Mouse (Mus musculus) liver, embryonic 14.5 days (tissue): ENCODE results near the gene Rexo4. TPM values are rescaled to one million over a fixed set of nuclear protein-coding genes. Genes with fewer than 3 reads are reported as not detected.
A peak's percentile ranks its signal among the peaks of the same experiment; 100 is the strongest.

Experiments used
- ATAC-seq: fragments of 200-750 bp; cut with Nextera tagmentation; 2 replicates; pipeline ENCODE4 v1.8.0; 2017; ENCODE audit warnings: moderate number of reproducible peaks, mild to moderate bottlenecking, moderate library complexity; ENCODE audit not compliant: insufficient read depth
- DNase-seq, 3 experiments: peaks; one replicate each; pipeline ENCODE4 v3.0.0-alpha.2; 2012 to 2013; ENCODE audit warnings: low read depth in 3 of 3, low spot score in 3 of 3
- H3K27ac ChIP-seq: fragments of 300-500 bp; sonication (generic); 2 replicates; pipeline ENCODE4 v1.5.1; 2014; ENCODE audit warnings: moderate library complexity, mild to moderate bottlenecking, control low read depth, inconsistent platforms
- H3K27me3 ChIP-seq: fragments of 300-500 bp; sonication (generic); 2 replicates; pipeline ENCODE4 v1.6.1; 2014; ENCODE audit warnings: mild to moderate bottlenecking, low read length, moderate library complexity; ENCODE audit not compliant: control insufficient read depth, insufficient read depth
- H3K36me3 ChIP-seq: fragments of 300-500 bp; sonication (generic); replicated peaks from 2 replicates; pipeline ENCODE4 v1.6.1; 2014; ENCODE audit warnings: low read depth; ENCODE audit not compliant: control insufficient read depth, insufficient read depth
- H3K4me1 ChIP-seq, 2 experiments: fragments of 200-500 bp in 1 of 2; fragments of 300-500 bp in 1 of 2; sonication (generic) in 1 of 2; replicated peaks; 2 replicates each; pipeline ENCODE4 v1.6.1; 2012 to 2014; ENCODE audit warnings: antibody characterized with exemption in 1 of 2, inconsistent platforms in 1 of 2, low read length in 1 of 2; ENCODE audit not compliant: control insufficient read depth in 2 of 2, insufficient read depth in 2 of 2
- H3K4me2 ChIP-seq: fragments of 300-500 bp; sonication (generic); 2 replicates; pipeline ENCODE4 v1.6.1; 2014; ENCODE audit warnings: low read depth, mild to moderate bottlenecking, control low read depth, moderate library complexity
- H3K4me3 ChIP-seq, 2 experiments: fragments of 200-500 bp in 1 of 2; fragments of 300-500 bp in 1 of 2; sonication (generic) in 1 of 2; 2 replicates each; pipeline ENCODE4 v1.5.1; 2012 to 2014; ENCODE audit warnings: low read depth in 2 of 2, low read length in 2 of 2, mild to moderate bottlenecking in 2 of 2, control low read depth in 1 of 2, inconsistent platforms in 1 of 2, moderate library complexity in 1 of 2; ENCODE audit not compliant: insufficient read depth in 1 of 2
- H3K9ac ChIP-seq: fragments of 300-500 bp; sonication (generic); replicated peaks from 2 replicates; pipeline ENCODE4 v1.6.1; 2014; ENCODE audit warnings: mild to moderate bottlenecking, control low read depth, moderate library complexity
- H3K9me3 ChIP-seq: fragments of 300-500 bp; sonication (generic); 2 replicates; pipeline ENCODE4 v1.6.1; 2016; ENCODE audit warnings: low read length, mixed read lengths; ENCODE audit not compliant: control insufficient read depth
- CTCF ChIP-seq: IDR thresholded peaks from 2 replicates; pipeline ENCODE4 v1.5.1; 2016; ENCODE audit warnings: antibody characterized with exemption, low read depth, control low read depth
- EP300 ChIP-seq: IDR thresholded peaks from 2 replicates; pipeline ENCODE4 v1.6.1; 2016; ENCODE audit warnings: antibody characterized with exemption, low read depth
- WGBS: fragments of 180-500 bp; shearing (Covaris S2); extraction: QIAGEN DNeasy Blood & Tissue Kit; methylation state at CpG from one replicate; pipeline ENCODE4 v1.1.7; 2014; ENCODE audit not compliant: insufficient replicate concordance; 5-methylcytosine and 5-hydroxymethylcytosine counted together
- polyA plus RNA-seq, 2 experiments: library from polyadenylated mRNA; depleted of rRNA in 1 of 2; stranded (reverse) in 1 of 2; unstranded in 1 of 2; fragments of >200 nt; fragmentation: Nextera tagmentation in 1 of 2; extraction: Ambion mirVana in 1 of 2; gene quantifications; 2 replicates each; pipeline versions ENCODE4 v1.2.1 to v1.2.3; 2012 to 2014

Rexo4 gene
- polyA plus RNA-seq, 2 experiments: 18.0 to 18.6 TPM

- ATAC-seq: no peak
- Histone ChIP-seq H3K4me1 (peaks cover 0 to 7% of the 10 kb centered on the region in 2 experiments; a peak in 2 of 4 replicates), H3K4me3 (no peak overlapping the region), H3K9me3 (no peaks in the 10 kb centered on the region), H3K4me2 (no peak overlapping the region), H3K36me3 (no peaks in the 10 kb centered on the region), H3K9ac (no peak overlapping the region), H3K27me3 (no peaks in the 10 kb centered on the region), H3K27ac (no peak overlapping the region)
- peak in 1 of 3 experiments; percentile 17 for DNase-seq
- WGBS: 14% methylated on average over 4 of the region's 4 CpGs
- TF ChIP-seq EP300 (no peak), CTCF (no peak)
Observed at GRCm38 (mm10) chr2:26973960-26974359, 9.8 kb upstream of the Rexo4 start.

- peaks cover 0 to 7% of the 10 kb centered on the region in 2 experiments; a peak in 2 of 4 replicates for H3K4me1 ChIP-seq
- 32% methylated on average over 3 of the region's 3 CpGs for WGBS
- no peak within 1 kb of the TSS for H3K9ac ChIP-seq
- no peaks in the 10 kb centered on the region for H3K9me3 ChIP-seq
- H3K36me3 ChIP-seq: no peaks in the 10 kb centered on the region
- no peak within 1 kb of the TSS for H3K27ac ChIP-seq
- no peak for TF ChIP-seq CTCF
- no peak for TF ChIP-seq EP300
- DNase-seq: no peak
- H3K4me2 ChIP-seq: no peak within 1 kb of the TSS
- H3K27me3 ChIP-seq: no peaks in the 10 kb centered on the region
- ATAC-seq: no peak
- H3K4me3 ChIP-seq: no peak within 1 kb of the TSS
Observed at GRCm38 (mm10) chr2:26973116-26973515, 8.9 kb upstream of the Rexo4 start, which contains the start of gene Adamts13. Gene Adamts13, plus strand, starts transcription at chr2:26973416.

DNA sequence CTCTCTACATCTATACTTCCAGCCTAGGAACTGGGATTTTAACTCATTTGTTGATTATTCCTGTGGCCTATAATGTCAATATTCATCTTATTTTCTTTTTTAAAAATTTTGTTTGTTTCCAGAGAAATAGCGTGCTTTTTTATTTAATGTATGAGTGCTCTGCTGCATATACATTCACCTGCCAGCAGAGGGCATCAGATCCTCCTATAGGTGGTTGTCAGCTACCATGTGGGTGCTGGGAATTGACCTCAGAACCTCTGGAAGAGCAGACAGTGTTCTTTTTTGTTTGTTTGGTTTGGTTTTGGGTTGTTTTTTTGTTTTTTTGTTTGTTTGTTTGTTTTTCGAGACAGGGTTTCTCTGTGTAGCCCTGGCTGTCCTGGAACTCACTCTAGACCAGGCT, 3.1 kb upstream of the Rexo4 start:
- no peak overlapping the region for H3K4me3 ChIP-seq
- H3K27ac ChIP-seq: no peak overlapping the region
- TF ChIP-seq EP300: no peak
- TF ChIP-seq CTCF: peak; percentile 43
- DNase-seq (no peak), ATAC-seq (no peak)
- no peaks in the 10 kb centered on the region for H3K9me3 ChIP-seq
- no peaks in the 10 kb centered on the region for H3K36me3 ChIP-seq
- peaks cover 9 to 13% of the 10 kb centered on the region in 2 experiments for H3K4me1 ChIP-seq
- no peaks in the 10 kb centered on the region for H3K27me3 ChIP-seq
- 59% methylated on average over 2 of the region's 2 CpGs for WGBS
- no peak overlapping the region for H3K4me2 ChIP-seq
- no peak overlapping the region for H3K9ac ChIP-seq

DNA sequence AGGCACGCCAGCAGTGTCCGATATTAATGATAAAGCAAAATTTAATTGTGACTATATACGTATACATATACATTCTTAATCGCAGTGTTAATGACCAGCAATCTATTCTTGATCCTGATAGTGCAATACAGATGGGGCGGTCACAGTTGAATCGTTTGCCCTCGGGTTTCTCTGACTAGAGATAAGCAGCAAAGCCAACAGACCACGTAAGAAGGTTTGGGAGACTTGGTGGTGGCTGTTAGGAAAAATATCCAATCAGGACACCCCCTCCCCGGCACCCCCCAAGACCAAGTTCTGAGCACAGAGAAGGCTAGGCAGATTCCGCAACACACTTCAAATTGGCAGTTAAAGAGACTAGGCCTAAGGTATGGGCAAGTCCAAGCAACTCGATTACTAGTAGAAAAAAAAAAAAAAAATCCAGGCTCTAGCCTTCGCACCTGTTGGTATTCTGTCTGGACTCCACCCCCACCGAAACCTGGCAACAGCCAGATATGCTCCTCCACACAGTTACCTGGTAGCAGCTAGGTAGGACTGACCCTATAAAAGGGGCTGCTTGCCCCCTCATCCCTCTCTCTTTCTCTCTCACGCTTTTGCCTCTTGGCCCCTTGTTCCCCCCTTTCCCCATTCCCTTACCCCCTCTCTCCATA, 661 bp upstream of the Rexo4 start:
- H3K27ac ChIP-seq: peak overlapping the region; percentile 74
- WGBS: 15% methylated on average over 14 of the region's 14 CpGs
- no peak for TF ChIP-seq EP300
- TF ChIP-seq CTCF: no peak

GRCm38 (mm10) chr2:26960756-26961155, 3.4 kb downstream of the Rexo4 start:
- no peaks in the 10 kb centered on the region for H3K9me3 ChIP-seq
- 80% methylated on average over 4 of the region's 4 CpGs for WGBS
- H3K4me3 ChIP-seq: no peak overlapping the region
- DNase-seq: no peak
- H3K27ac ChIP-seq: no peak overlapping the region
- peaks cover 9 to 26% of the 10 kb centered on the region in 2 experiments for H3K4me1 ChIP-seq
- no peaks in the 10 kb centered on the region for H3K27me3 ChIP-seq
- no peak for ATAC-seq
- no peak overlapping the region for H3K9ac ChIP-seq
- H3K4me2 ChIP-seq: no peak overlapping the region
- TF ChIP-seq EP300: no peak
- peak; percentile 49 for TF ChIP-seq CTCF
- H3K36me3 ChIP-seq: peaks cover 40% of the 10 kb centered on the region

More for the DNA sequence above, 661 bp upstream of the Rexo4 start:
- Histone ChIP-seq H3K9ac (peak overlapping the region; percentile 88), H3K36me3 (peaks cover 10% of the 10 kb centered on the region), H3K4me2 (peak overlapping the region; percentile 82), H3K4me1 (peaks cover 9 to 19% of the 10 kb centered on the region in 2 experiments), H3K4me3 (peak overlapping the region; percentile 78 to 87), H3K9me3 (no peaks in the 10 kb centered on the region), H3K27me3 (no peaks in the 10 kb centered on the region)
- no peak for DNase-seq
- ATAC-seq: peak; percentile 36
